Comparison of ENCODE assay signal across 17 mouse cellular contexts in the genomic region with DNA sequence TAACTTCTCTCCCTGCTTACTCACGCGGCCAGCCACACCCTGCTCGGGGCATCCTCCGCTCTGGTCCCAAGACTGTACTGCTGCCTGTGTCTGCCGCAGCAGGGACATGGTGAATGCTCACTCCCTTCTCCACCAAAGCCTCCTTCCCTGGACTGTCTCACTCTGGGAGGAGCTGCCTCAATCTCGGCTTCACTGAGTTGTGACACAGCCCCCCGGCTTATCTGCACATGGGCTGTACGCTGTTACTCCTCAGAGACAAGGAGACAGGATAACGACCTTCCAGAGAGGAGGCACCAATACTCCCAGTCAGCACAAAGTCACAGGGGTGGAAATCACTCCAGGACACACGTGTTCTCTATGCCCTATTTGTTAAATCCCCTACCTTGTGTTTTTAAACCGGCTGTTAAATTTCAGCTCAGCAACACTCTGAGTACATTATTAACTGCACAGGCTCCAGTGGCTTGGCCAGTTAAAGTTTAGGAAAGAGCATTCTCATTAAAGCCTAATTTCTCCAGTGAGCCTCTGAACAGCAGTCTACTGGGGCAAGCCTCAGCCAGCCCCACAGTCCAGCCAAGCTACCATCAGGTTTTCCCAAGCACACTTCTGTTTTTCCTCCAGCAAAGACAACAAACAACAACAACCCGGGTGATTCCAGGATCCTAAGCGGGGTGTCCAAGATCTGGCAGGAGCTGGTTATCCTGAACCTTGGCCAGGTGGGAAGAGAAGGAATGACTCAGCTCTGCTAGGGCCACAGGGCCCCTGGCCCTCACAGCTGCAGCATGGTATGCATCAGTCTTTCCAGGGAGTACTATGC. TPM values are rescaled to one million over a fixed set of nuclear protein-coding genes. Genes with fewer than 3 reads are reported as not detected.
DNase-seq lines count a peak whose midpoint lies in the region; ATAC-seq and TF ChIP-seq lines count a peak whose summit lies in the region.
"Had no signal": no experiment of that assay in that cellular context is flagged by ENCODE, and none has a peak within 500 bp of the region (broad histone marks: within the 10 kb centered on the region; RNA-seq: fewer than 3 reads in every experiment).

No protein-coding gene starts in this region.

- WGBS in limb, embryonic 11.5 days = 46% methylated on average over 13 of the region's 13 CpGs
- WGBS in limb, embryonic 10.5 days = 52% methylated on average over 13 of the region's 13 CpGs
- 30% methylated on average over 13 of the region's 13 CpGs for WGBS in small intestine, adult 2 months

- H3K9me3 ChIP-seq in limb, embryonic 11.5 days (ENCODE audit: control insufficient read depth, low read length) = no peaks in the 10 kb centered on the region
- H3K9me3 ChIP-seq in limb, embryonic 10.5 days (replicated peaks) = no peaks in the 10 kb centered on the region
- H3K9me3 ChIP-seq: hindbrain, embryonic 15.5 days had no signal

- no peaks in the 10 kb centered on the region for H3K36me3 ChIP-seq in limb, embryonic 11.5 days (ENCODE audit: control insufficient read depth, insufficient read depth, low read length)
- H3K36me3 ChIP-seq in limb, embryonic 10.5 days = no peaks in the 10 kb centered on the region
- H3K36me3 ChIP-seq in small intestine, adult 2 months (ENCODE audit: control insufficient read depth, insufficient read depth, low read length) = no peaks in the 10 kb centered on the region
- H3K36me3 ChIP-seq: hindbrain, embryonic 15.5 days had no signal

- H3K4me2 ChIP-seq in limb, embryonic 11.5 days (ENCODE audit: low read depth, severe bottlenecking) = no peak overlapping the region
- H3K4me2 ChIP-seq: hindbrain, embryonic 15.5 days; lung, embryonic 14.5 days had no signal

- H3K4me3 ChIP-seq in limb, embryonic 11.5 days (ENCODE audit: low read depth, low read length) = no peak overlapping the region
- H3K4me3 ChIP-seq in limb, embryonic 10.5 days = no peak overlapping the region
- 0 out of 2 replicates have a peak overlapping the region, but pooled peaks have one; percentile 2 for H3K4me3 ChIP-seq in small intestine, adult 2 months (ENCODE audit: low read depth, low read length)
- H3K4me3 ChIP-seq: hindbrain, embryonic 15.5 days had no signal

- H3K27ac ChIP-seq in limb, embryonic 11.5 days (replicated peaks; ENCODE audit: low read depth, low read length) = no peak overlapping the region
- H3K27ac ChIP-seq in limb, embryonic 10.5 days = no peak overlapping the region
- peak overlapping the region; percentile 62 for H3K27ac ChIP-seq in small intestine, adult 2 months (ENCODE audit: insufficient read depth, low read depth, low read length)
- H3K27ac ChIP-seq: hindbrain, embryonic 15.5 days had no signal

- no peak for TF ChIP-seq CTCF in small intestine, adult 2 months (IDR thresholded peaks at IDR 0.05; ENCODE audit: extremely low read depth, insufficient read length, insufficient replicate concordance, low read depth, low read length)

- peaks cover 8% of the 10 kb centered on the region for H3K4me1 ChIP-seq in limb, embryonic 11.5 days (ENCODE audit: control insufficient read depth, insufficient read depth, low read length)
- H3K4me1 ChIP-seq in limb, embryonic 10.5 days = peaks cover 33% of the 10 kb centered on the region
- peaks cover 15% of the 10 kb centered on the region for H3K4me1 ChIP-seq in small intestine, adult 2 months (ENCODE audit: control insufficient read depth, insufficient read depth, insufficient read length, low read length)

- no peak overlapping the region; the same call in 1 of the 2 replicates for H3K9ac ChIP-seq in limb, embryonic 11.5 days (ENCODE audit: low read length)
- H3K9ac ChIP-seq: hindbrain, embryonic 15.5 days; lung, embryonic 14.5 days had no signal

- TF ChIP-seq POLR2A in small intestine, adult 2 months (IDR thresholded peaks at IDR 0.05; ENCODE audit: low read depth, low read length) = no peak

- H3K27me3 ChIP-seq in limb, embryonic 11.5 days (ENCODE audit: control insufficient read depth, insufficient read depth, low read length) = no peaks in the 10 kb centered on the region
- no peaks in the 10 kb centered on the region for H3K27me3 ChIP-seq in limb, embryonic 10.5 days (ENCODE audit: low read depth, poor library complexity, severe bottlenecking)
- H3K27me3 ChIP-seq in small intestine, adult 2 months (ENCODE audit: control insufficient read depth, insufficient read depth, low read length) = no peaks in the 10 kb centered on the region
- H3K27me3 ChIP-seq: hindbrain, embryonic 15.5 days had no signal

- peak; percentile 7; the same call in 1 of the 2 replicates for ATAC-seq in limb, embryonic 11.5 days (ENCODE audit: insufficient number of reproducible peaks, low FRiP score, low TSS enrichment, low read depth)
- ATAC-seq: forebrain, embryonic 16.5 days had no signal

- DNase-seq in embryo, embryonic 10 days (ENCODE audit: low spot score) = peak; percentile 34
- no peak for DNase-seq in embryo, embryonic 10.5 days (ENCODE audit: low spot score)
- no peak for DNase-seq in limb, embryonic 11.5 days (ENCODE audit: low spot score)
- no peak for DNase-seq in limb, embryonic 10.5 days (ENCODE audit: low spot score)
- peak; percentile 95 for DNase-seq in kidney, adult 9 months
- DNase-seq in left cerebral cortex, adult 8-10 months (ENCODE audit: low spot score in 2 of 2) = no peak
- no peak for DNase-seq in cerebellum, postnatal 14 days
- DNase-seq: adrenal gland, postnatal 25 days; gastrocnemius, postnatal 14 days; layer of hippocampus, adult 9-11 months; left cerebral cortex, postnatal 4 days; lung, embryonic 14.5 days; spleen, adult 18-20 months; thymus, adult 18-20 months had no signal

RNA-seq across cellular contexts. Expression of gene Plekha7, which starts 39.9 kb away (rescaled TPM):
- 3.7 and 4.0 TPM in 2 replicates for polyA plus RNA-seq in limb, embryonic 11.5 days (2014; fragmentation: Nextera tagmentation; extraction: Ambion mirVana)
- polyA plus RNA-seq in limb, embryonic 10.5 days (2016; fragmentation: Nextera tagmentation; extraction: Ambion mirVana) = 5.8 and 6.9 TPM in 2 replicates
- 18.8 and 38.2 TPM in 2 replicates for polyA plus RNA-seq in small intestine, adult 2 months (2012; rRNA removed)
- total RNA-seq in left cerebral cortex, adult 8-10 months (2022) = 10 to 100 TPM; 24.7 to 30.1 (median 27.0) TPM

Comparison
In these comparisons a context has a peak if more than half of its experiments do, and no peak if none do; other contexts are left out.
1. DNase-seq: peak in embryo, embryonic 10 days (single experiment) and kidney, adult 9 months (single experiment); none in embryo, embryonic 10.5 days (single experiment), limb, embryonic 11.5 days (single experiment), limb, embryonic 10.5 days (single experiment), left cerebral cortex, adult 8-10 months (0 of 2) and cerebellum, postnatal 14 days (0 of 2).